Mouse (Mus musculus): ENCODE data around the gene Pllp.

Pllp gene

DNA sequence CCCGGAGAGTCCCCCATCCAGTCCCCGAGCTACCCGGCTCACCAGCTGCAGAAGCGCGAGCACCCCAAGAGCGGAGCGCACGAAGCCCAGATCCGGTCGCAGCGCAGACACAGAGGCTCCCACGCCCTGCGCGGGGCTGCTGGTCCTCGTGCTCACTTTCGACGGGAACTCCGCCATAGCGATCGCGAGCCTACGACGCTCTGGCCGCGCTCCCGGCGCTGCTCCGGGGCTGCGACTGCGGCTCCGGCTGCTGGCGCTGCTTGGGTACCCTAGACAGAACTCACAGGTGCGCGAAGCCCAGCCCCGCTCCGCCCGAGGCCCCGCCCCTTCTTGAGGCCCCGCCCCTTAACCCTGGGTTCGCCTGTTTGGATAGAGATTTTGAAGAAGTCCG is at the start of gene Pllp:
Pllp (minus strand) TSS at position 285 of the 391 bp plus-strand sequence.
- peak; percentile 45 for DNase-seq

- no peak for DNase-seq
These were observed 49.6 kb upstream of the Pllp start, which contains the start of gene Ccl22 for GRCm38 (mm10) chr8:94745476-94746184. Gene Ccl22 (plus strand): TSS chr8:94745590.

DNA sequence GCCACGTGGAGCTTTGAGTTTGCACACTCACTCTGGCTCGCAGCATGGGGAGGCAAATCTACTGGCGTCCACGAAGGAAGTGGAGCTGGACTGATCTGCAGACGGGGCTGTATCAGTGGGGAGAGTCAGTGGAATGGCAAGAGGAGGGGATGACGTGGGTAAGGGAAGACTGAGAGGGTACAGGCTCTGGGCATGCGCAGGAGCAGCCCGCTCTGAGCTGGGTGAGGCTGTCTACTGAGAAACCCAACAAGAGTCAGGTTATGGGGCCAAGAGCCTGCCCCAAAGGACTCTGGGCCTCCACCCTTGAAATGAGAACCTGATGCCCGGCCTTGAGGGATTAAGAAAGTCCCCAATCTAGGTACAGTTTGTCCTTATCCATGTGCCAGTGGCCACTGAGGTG is 48.9 kb upstream of the Pllp start:
- DNase-seq: no peak

- DNase-seq: no peak
These were observed 48.4 kb upstream of the Pllp start for GRCm38 (mm10) chr8:94744484-94744883.

DNA sequence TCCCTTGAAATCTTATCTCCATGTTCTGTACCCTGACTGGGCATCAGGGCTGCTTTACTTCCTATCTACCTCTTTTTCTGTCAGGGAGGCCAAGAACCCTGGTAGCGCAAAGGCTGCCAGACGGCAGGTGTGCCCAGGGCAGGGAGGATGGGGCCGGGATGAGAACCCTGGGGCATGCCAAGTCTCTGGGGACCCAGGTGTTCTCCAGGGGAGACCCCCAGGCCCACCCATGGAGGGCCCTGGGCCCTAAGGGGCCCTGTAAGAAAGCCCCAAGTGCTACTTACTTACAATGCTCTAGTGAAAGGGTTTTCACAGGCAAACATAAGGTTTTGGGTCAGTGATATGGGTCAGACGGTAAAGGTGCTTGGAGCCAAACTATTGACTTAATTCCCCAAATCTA is 45.6 kb upstream of the Pllp start:
- no peak for DNase-seq

DNA sequence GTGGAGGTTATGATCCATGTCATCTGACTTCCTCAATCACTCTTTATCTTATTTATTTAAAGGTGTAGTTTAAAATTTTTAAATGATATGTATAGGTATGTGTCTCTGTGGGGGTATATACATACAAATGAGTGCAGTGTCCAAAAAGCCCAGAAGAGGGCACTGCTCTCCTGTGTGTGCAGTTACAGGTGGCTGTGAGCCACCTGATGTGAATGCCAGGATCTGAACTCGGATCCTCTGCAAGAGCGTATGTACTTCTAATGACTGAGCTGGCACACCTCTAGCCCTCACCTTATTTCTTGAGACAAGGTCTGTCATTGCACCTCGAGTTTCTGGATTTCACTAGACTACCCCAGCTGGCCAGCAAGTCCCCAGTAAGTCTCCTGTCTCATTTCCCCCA is 44.5 kb upstream of the Pllp start:
- DNase-seq: no peak

GRCm38 (mm10) chr8:94739829-94740228 is 43.8 kb upstream of the Pllp start:
- no peak for DNase-seq

DNA sequence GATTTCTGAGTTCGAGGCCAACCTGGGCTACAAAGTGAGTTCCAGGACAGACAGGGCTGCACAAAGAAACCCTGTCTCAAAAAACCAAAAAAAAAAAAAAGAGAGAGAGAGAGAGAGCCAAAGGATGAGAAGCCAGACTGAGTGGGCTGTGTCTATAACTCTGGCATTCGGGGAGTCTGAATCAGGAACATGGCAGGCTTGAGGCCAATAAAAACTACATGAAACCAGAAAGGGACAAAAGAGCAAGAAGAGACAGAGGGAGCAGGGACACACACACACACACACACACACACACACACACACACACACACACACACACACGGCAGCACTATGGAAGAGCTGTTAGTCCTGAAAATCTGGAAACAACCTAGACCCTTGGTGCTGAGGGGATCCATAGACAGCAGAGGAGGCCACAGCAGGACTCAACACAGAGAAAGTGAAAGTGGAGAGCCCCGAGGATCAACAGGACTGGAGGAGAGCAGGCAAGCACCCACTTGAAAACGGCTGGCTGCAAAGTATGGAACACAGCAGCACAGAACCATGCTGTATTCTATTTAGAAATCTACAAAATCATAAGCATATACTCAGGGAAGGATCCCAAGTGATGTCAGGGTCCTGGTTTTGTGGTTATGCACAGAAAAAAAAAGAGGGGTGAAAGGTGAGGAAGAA is 39.5 kb upstream of the Pllp start:
- DNase-seq: no peak

- DNase-seq: no peak
These were observed 38.8 kb upstream of the Pllp start for GRCm38 (mm10) chr8:94734735-94735350.

GRCm38 (mm10) chr8:94733821-94734465 is 37.9 kb upstream of the Pllp start:
- no peak for DNase-seq

DNA sequence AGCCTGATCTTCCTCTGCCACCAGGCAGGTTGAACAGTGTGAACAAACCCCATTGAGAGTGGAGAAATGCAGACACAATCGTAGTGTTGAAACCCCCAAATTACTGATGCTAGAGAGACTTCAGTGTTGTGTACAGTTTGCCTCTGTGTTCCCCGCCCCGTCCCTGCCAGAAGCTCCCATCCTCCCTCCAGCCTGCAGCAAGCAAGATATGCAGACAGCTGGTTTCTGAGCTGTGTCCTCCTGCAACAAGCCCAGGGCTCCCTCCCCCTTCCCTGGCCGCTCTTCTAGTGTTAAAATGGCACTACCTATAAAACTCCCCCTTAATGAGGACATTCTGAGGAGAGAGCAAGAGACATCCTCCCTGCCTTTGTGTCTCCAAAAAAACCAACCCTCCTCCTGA is 33.2 kb upstream of the Pllp start:
- no peak for DNase-seq

GRCm38 (mm10) chr8:94725998-94726397 is 29.9 kb upstream of the Pllp start:
- no peak for DNase-seq

GRCm38 (mm10) chr8:94716841-94717240 is 20.8 kb upstream of the Pllp start:
- no peak for DNase-seq

- no peak for DNase-seq
These were observed 19.8 kb upstream of the Pllp start for GRCm38 (mm10) chr8:94715871-94716270.

GRCm38 (mm10) chr8:94714556-94714955 is 18.5 kb upstream of the Pllp start:
- DNase-seq: no peak

- no peak for DNase-seq
These were observed 15.2 kb upstream of the Pllp start for GRCm38 (mm10) chr8:94711160-94711718.

DNA sequence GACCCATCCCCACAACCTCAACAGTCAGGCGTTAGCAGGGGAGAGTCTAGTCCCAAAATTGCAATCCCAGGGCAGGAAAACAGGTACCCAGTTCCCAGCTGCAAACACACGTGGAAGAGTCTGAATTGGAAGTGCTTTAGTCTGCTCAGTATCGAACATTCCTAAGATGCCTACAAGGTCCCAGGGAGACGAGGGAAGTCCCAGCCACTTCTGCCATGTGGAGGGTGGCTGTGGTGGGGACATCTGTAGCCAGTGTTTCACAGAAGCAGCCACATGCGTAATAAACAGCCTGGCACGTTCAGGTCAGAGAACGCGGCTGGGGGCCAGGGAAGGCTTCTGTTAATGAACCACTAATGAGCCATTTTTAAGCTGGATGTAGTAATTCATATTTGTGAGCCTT is 14.3 kb upstream of the Pllp start:
- no peak for DNase-seq

- DNase-seq: no peak
These were observed 10.8 kb upstream of the Pllp start for GRCm38 (mm10) chr8:94706732-94707395.

GRCm38 (mm10) chr8:94705581-94706245 is 9.6 kb upstream of the Pllp start:
- no peak for DNase-seq

- DNase-seq: no peak
These were observed 8.5 kb upstream of the Pllp start for GRCm38 (mm10) chr8:94704669-94704984.

DNA sequence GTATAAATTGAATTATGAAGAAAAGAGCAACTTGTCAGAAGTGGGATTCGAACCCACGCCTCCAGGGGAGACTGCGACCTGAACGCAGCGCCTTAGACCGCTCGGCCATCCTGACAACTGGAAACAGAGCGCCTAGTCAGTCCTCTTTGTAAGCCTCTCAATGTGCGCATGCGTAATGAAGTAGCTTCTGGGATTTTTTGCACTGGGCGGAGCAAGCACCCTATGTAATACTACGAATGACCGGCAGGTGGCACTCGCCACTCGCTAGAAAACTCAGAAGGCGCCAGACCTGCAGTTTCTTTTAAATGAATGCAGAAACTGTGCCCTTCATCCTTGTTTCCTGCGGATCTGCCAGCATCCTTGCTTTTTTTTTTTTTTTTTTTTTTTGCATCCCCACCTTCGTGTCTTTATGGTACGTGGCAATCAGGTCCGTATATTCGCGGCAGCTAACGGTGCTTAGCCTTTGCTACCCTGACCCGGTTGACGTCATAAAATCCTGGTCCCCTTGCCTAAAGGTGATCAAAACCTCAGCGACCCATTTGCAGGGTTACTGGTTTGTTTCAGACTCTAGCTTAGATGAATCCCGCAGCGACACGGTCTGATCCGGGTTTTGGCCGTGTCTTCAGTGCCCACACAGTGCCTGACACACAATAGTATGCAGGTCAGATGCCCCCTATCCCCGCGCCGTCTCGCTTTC is 8.0 kb upstream of the Pllp start:
- DNase-seq: peak; percentile 95

Data from thymus, postnatal 14 days (tissue).